Mouse (Mus musculus): ENCODE measurements around the gene Exosc5.

Exosc5 gene

GRCm38 (mm10) chr7:25707581-25708292 lies 48.8 kb downstream of the Exosc5 start:
- DNase-seq = peak; percentile 59 to 68

GRCm38 (mm10) chr7:25709961-25710360 lies 51.0 kb downstream of the Exosc5 start:
- DNase-seq = no peak

GRCm38 (mm10) chr7:25710519-25711130 lies 51.7 kb downstream of the Exosc5 start:
- DNase-seq = peak; percentile 44 to 50

GRCm38 (mm10) chr7:25711165-25711564 lies 52.2 kb downstream of the Exosc5 start:
- DNase-seq = peak in 1 of 2 experiments; percentile 28

- peak in 1 of 2 experiments; percentile 18 for DNase-seq
Observed at GRCm38 (mm10) chr7:25711731-25712197, 52.8 kb downstream of the Exosc5 start.

- DNase-seq = no peak
Observed at GRCm38 (mm10) chr7:25712801-25713200, 53.8 kb downstream of the Exosc5 start.

- no peak for DNase-seq
Observed at GRCm38 (mm10) chr7:25714581-25714980, 55.6 kb downstream of the Exosc5 start.

- no peak for DNase-seq
Observed at GRCm38 (mm10) chr7:25715731-25716271, 56.8 kb downstream of the Exosc5 start.

- DNase-seq = no peak
Observed at GRCm38 (mm10) chr7:25717478-25717877, 58.5 kb downstream of the Exosc5 start.

GRCm38 (mm10) chr7:25718788-25719417 lies 59.9 kb downstream of the Exosc5 start, which contains the start of gene Ccdc97:
Gene Ccdc97 (minus strand): TSS chr7:25719088.
- peak; percentile 89 to 90 for DNase-seq

- peak; percentile 71 to 73 for DNase-seq
Observed at GRCm38 (mm10) chr7:25719761-25720610, 61.0 kb downstream of the Exosc5 start.

- DNase-seq = no peak
Observed at GRCm38 (mm10) chr7:25720760-25721159, 61.8 kb downstream of the Exosc5 start.
